Mouse (Mus musculus) adrenal gland, adult (tissue): ENCODE data around the gene Nck1.

Source experiments
- DNase-seq, 2 experiments: peaks; one replicate each; pipeline ENCODE4 v3.0.0; 2022 to 2023; ENCODE audit warnings: low spot score in 1 of 2; ENCODE audit not compliant: inconsistent age in 2 of 2

The Nck1 gene

DNA sequence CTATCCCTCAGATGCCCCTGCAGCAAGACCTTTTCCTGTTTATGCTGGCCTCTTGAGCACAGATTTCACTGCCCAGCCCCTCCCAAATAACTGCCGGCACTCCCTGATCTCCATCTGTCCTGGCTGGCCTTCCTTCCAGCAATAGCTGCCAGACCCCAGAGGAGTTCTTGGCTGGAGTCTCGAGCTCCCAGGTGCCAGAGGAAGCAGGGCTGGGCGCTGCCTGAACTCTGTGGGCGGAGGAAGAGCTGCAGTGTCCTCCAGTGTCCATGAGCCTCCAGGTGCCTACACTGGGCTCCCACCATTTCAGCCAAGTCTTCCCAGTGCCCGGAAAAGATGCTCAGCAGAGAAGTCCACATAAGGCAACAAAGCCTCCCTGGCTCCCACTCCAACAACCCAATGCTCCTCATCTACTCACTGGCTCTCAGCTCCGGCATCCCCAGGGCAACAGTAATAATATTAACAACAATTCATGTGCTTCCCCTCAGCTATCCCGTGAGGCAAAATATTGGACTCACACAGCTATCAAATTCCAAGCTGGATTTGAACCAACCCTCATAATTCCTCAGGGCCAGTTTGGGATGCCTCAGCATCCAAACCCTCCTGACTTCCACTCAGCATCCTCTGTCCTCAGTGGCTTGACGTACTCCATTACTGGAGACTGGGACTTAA is 74.9 kb downstream of the Nck1 start:
- peak; percentile 37 to 72 for DNase-seq

GRCm38 (mm10) chr9:100470228-100470627 is 75.7 kb downstream of the Nck1 start:
- DNase-seq: no peak

DNA sequence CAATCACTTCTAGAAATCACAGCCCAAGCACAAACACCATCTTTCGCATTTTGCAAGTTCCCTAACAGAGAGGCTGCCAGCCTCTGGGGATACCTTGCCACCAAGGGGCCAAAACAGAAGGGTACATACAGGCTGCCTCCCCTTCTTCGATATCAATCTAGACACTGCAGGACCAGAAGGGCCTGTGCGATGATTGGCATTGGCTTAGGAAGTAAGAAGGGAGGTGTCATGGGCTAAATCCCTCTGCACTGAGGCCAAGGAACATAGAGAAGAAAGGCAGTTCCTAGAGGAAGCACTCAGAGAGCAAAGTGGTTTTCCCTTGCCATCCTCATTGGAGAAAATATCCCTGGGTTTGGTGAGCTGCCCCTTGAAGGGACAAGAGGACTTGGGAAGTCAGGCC is 76.3 kb downstream of the Nck1 start:
- DNase-seq: no peak

GRCm38 (mm10) chr9:100468151-100468550 is 77.8 kb downstream of the Nck1 start:
- no peak for DNase-seq

DNA sequence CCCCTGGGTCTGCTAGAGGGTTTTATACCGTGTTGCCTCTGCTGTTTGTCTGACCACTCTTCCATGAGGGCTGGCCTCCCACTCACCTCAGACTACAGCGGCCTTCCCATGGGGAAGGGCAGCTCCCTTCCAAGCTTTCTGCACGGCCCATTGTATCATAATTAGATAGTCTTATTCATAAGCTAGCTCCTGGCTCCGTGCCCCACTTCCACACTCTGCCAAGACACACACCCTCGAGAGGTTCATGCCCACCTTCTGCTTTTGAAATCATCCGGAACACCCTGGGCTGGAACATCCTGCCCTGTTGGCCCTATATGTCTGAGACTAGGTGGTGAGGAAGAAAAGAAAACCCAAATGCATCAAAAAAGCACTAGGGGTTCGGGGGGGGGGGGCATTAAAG is 78.3 kb downstream of the Nck1 start:
- DNase-seq: no peak

GRCm38 (mm10) chr9:100466743-100467142 is 79.2 kb downstream of the Nck1 start:
- no peak for DNase-seq

GRCm38 (mm10) chr9:100465988-100466387 is 79.9 kb downstream of the Nck1 start:
- no peak for DNase-seq

DNA sequence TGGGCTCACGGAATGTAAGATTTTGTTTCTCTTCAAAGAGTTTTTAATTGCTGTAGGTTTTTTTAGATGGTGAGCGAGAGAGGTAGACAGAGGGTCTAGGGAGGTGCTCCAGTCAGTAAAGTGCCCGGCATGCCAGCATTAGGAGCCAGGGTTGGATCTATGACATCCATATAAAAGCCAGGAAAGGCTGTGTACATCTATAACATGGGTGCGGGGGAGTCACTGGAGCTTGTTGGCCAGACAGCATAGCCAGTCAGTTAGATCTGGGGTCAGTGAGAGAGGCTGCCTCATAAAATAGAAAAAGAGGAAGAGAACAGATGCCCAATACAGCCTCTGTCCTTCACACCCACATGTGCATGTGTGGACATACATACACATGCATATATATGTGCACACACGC is 80.6 kb downstream of the Nck1 start:
- no peak for DNase-seq

- no peak for DNase-seq
Measured at GRCm38 (mm10) chr9:100463771-100464170, 82.2 kb downstream of the Nck1 start.

DNA sequence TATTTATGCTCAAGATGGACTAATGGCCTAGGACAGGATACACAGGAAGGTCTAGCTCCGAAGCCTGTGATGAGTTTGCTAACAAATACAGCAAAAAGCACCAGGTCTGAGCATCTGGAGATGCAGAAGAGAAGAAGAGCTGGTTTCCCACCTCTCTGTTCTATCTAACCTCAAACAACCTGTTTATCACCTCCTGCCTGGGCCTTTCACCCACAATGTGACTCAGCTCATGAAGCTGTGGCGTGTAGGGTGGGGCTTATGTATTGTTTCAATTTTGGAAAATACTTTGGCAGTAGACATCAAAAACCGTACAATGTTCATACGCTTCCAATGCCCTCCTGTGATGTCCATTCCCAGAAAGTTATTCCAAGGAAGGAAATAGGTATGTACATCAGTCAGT is 83.8 kb downstream of the Nck1 start:
- DNase-seq: no peak

GRCm38 (mm10) chr9:100461671-100462070 is 84.3 kb downstream of the Nck1 start:
- DNase-seq: peak in 1 of 2 experiments; percentile 71

DNA sequence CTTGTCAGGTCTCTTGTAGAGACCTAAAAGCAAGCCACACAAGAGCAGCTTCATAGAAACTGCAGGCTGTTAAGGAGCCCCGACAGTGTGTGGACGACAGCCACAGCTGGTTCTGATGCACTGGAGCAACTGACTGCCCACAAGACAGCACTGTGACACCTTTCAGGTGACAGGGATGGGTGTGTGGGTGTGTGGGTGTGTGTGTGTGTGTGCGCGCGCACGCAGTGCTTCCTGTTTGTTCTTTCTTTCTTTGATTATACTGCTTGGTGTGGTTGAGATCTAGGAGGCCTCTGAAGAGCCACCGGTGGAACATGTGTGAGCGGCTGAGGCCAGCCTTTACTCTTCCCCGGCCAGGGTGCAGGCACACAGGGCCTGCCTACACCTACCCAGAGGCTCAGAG is 85.7 kb downstream of the Nck1 start:
- no peak for DNase-seq

GRCm38 (mm10) chr9:100457971-100458681 is 87.8 kb downstream of the Nck1 start:
- no peak for DNase-seq

DNA sequence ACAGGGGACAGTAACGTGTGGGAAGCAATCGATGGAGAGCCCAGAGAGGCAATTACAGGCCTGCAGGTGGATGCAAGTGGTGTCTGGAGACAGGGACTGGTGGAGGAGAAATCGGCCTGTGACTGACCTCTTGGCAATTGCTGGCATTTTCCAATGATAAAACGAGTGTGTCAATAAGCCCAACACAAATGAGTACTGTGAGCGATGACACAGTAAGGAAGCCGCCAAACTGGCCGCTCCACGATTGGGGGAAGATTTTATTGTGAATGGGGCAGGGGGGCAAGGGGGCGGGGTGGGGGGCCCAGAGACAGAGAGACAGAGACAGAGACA is 91.3 kb downstream of the Nck1 start:
- DNase-seq: no peak

DNA sequence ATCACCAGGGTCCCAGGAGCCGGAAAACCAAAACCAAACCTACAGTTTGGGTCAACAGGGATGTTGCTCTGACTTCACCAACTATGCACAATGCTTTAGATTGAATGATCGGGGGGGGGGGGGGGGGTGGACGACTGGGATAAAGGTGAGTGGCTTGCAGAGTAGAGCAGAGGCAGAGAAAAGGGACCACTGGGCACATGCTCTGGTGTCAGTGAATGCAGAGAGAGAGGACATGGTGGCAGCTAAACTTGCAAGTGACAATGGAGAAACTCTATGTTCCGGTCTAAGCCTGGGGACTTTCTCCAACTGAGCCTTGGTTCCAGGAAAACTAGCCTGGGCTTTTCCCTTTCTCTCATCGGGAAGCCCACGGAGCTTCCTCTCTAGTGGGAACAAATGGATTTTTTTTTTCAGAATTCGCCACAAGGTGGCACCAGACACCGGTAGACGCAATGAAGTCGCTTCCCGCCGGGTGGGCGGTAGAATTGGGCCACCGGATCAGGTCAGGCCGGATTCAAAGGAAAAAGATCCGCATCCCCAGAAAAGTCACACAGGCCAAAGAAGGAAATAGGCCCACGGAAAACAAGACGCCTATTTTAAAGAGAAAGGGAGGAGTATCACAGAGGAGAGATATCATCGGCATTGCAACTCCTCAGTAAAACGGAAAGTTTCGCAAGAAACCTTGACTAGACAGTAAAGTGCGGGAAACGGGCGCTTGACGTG is 91.8 kb downstream of the Nck1 start:
- DNase-seq: peak; percentile 68 to 94

DNA sequence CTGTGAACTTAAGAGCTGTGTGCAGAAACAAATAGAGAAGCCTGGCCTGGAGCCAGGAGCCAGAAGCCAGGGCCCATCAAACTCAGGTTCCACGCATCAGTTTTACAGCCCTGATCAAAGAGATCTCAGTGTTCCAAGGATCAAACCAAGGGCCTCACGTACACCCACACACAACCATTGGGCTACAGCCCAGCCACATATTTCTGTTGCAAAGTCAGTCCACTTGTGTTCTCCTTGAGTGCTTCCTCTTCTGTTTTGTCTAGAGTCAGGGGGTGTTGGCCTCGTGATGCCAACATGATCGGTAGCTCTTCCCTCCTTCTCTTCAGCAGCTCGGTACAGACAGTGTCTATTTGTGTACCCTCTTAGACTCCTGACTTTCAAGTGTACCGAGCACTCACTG is 93.5 kb downstream of the Nck1 start:
- DNase-seq: peak; percentile 37 to 44

- DNase-seq: peak; percentile 72 to 93
Measured at GRCm38 (mm10) chr9:100446059-100446686, 99.8 kb downstream of the Nck1 start.
